Mouse (Mus musculus): ENCODE results near the gene Tenm2. TPM values are rescaled to one million over a fixed set of nuclear protein-coding genes. Genes with fewer than 3 reads are reported as not detected.

Tenm2 gene
- polyA plus RNA-seq, 1 experiment from 2014 or later = 0.95 TPM

- Histone ChIP-seq H3K27ac (ENCODE audit: low read depth, low read length) (no peak overlapping the region), H3K4me2 (replicated peaks; ENCODE audit: low read depth, low read length) (no peak overlapping the region), H3K4me3 (ENCODE audit: low read length) (no peak overlapping the region), H3K27me3 (ENCODE audit: control insufficient read depth, insufficient read depth, low read length) (no peaks in the 10 kb centered on the region), H3K9me3 (ENCODE audit: control insufficient read depth, low read length) (no peaks in the 10 kb centered on the region), H3K4me1 (ENCODE audit: control insufficient read depth, insufficient read depth, low read length) (no peaks in the 10 kb centered on the region), H3K9ac (ENCODE audit: low read depth, low read length) (no peak overlapping the region), H3K36me3 (ENCODE audit: control insufficient read depth, insufficient read depth, low read length) (no peaks in the 10 kb centered on the region)
- WGBS = 62% methylated on average over 5 of the region's 5 CpGs
- no peak for ATAC-seq (ENCODE audit: low FRiP score, low TSS enrichment)
Measured at GRCm38 (mm10) chr11:37046671-37047070, 189.1 kb downstream of the Tenm2 start.

GRCm38 (mm10) chr11:37041259-37041658 is 194.5 kb downstream of the Tenm2 start:
- Histone ChIP-seq H3K4me3 (ENCODE audit: low read length) (no peak overlapping the region), H3K9ac (ENCODE audit: low read depth, low read length) (no peak overlapping the region), H3K27me3 (ENCODE audit: control insufficient read depth, insufficient read depth, low read length) (no peaks in the 10 kb centered on the region), H3K36me3 (ENCODE audit: control insufficient read depth, insufficient read depth, low read length) (no peaks in the 10 kb centered on the region), H3K4me1 (ENCODE audit: control insufficient read depth, insufficient read depth, low read length) (no peaks in the 10 kb centered on the region), H3K27ac (ENCODE audit: low read depth, low read length) (no peak overlapping the region), H3K4me2 (replicated peaks; ENCODE audit: low read depth, low read length) (no peak overlapping the region), H3K9me3 (ENCODE audit: control insufficient read depth, low read length) (no peaks in the 10 kb centered on the region)
- 68% methylated on average over 4 of the region's 4 CpGs for WGBS
- no peak for ATAC-seq (ENCODE audit: low FRiP score, low TSS enrichment)

GRCm38 (mm10) chr11:37039283-37039682 is 196.5 kb downstream of the Tenm2 start:
- H3K4me1 ChIP-seq (ENCODE audit: control insufficient read depth, insufficient read depth, low read length) = no peaks in the 10 kb centered on the region
- no peak overlapping the region for H3K4me3 ChIP-seq (ENCODE audit: low read length)
- no peaks in the 10 kb centered on the region for H3K27me3 ChIP-seq (ENCODE audit: control insufficient read depth, insufficient read depth, low read length)
- H3K9me3 ChIP-seq (ENCODE audit: control insufficient read depth, low read length) = no peaks in the 10 kb centered on the region
- whole genome bisulfite sequencing = 81% methylated on average over 3 of the region's 3 CpGs
- no peak overlapping the region for H3K9ac ChIP-seq (ENCODE audit: low read depth, low read length)
- H3K27ac ChIP-seq (ENCODE audit: low read depth, low read length) = no peak overlapping the region
- no peak overlapping the region for H3K4me2 ChIP-seq (replicated peaks; ENCODE audit: low read depth, low read length)
- no peak for ATAC-seq (ENCODE audit: low FRiP score, low TSS enrichment)
- H3K36me3 ChIP-seq (ENCODE audit: control insufficient read depth, insufficient read depth, low read length) = no peaks in the 10 kb centered on the region

GRCm38 (mm10) chr11:37031305-37032055 is 204.3 kb downstream of the Tenm2 start:
- WGBS = 50% methylated on average over 7 of the region's 7 CpGs
- Histone ChIP-seq H3K27ac (ENCODE audit: low read depth, low read length) (no peak overlapping the region), H3K4me3 (ENCODE audit: low read length) (no peak overlapping the region), H3K9me3 (ENCODE audit: control insufficient read depth, low read length) (no peaks in the 10 kb centered on the region), H3K36me3 (ENCODE audit: control insufficient read depth, insufficient read depth, low read length) (no peaks in the 10 kb centered on the region), H3K4me2 (replicated peaks; ENCODE audit: low read depth, low read length) (no peak overlapping the region), H3K4me1 (ENCODE audit: control insufficient read depth, insufficient read depth, low read length) (no peaks in the 10 kb centered on the region), H3K9ac (ENCODE audit: low read depth, low read length) (no peak overlapping the region), H3K27me3 (ENCODE audit: control insufficient read depth, insufficient read depth, low read length) (no peaks in the 10 kb centered on the region)
- no peak for ATAC-seq (ENCODE audit: low FRiP score, low TSS enrichment)

DNA sequence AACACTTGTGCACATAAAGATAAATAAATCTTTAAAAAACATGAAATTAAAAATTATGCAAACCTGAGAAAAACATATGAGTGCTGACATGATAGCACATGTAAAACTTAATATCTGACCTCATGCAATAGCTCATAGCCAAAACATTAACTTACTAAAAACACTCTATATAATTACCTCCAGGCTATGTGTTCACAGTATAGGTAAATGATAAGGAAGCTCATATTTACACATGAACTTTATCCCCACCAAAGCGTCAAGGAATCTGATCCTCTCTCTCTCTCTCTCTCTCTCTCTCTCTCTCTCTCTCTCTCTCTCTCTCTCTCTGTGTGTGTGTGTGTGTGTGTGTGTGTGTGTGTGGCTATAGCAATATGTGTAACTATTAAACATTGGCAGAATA is 223.9 kb downstream of the Tenm2 start:
- no peaks in the 10 kb centered on the region for H3K27me3 ChIP-seq (ENCODE audit: control insufficient read depth, insufficient read depth, low read length)
- no peak overlapping the region for H3K9ac ChIP-seq (ENCODE audit: low read depth, low read length)
- 73% methylated on average over 1 of the region's 1 CpGs for WGBS
- H3K4me3 ChIP-seq (ENCODE audit: low read length) = no peak overlapping the region
- no peaks in the 10 kb centered on the region for H3K4me1 ChIP-seq (ENCODE audit: control insufficient read depth, insufficient read depth, low read length)
- no peaks in the 10 kb centered on the region for H3K36me3 ChIP-seq (ENCODE audit: control insufficient read depth, insufficient read depth, low read length)
- ATAC-seq (ENCODE audit: low FRiP score, low TSS enrichment) = no peak
- H3K27ac ChIP-seq (ENCODE audit: low read depth, low read length) = no peak overlapping the region
- no peak overlapping the region for H3K4me2 ChIP-seq (replicated peaks; ENCODE audit: low read depth, low read length)
- no peaks in the 10 kb centered on the region for H3K9me3 ChIP-seq (ENCODE audit: control insufficient read depth, low read length)

GRCm38 (mm10) chr11:37009243-37009642 is 226.5 kb downstream of the Tenm2 start:
- Histone ChIP-seq H3K4me1 (ENCODE audit: control insufficient read depth, insufficient read depth, low read length) (no peaks in the 10 kb centered on the region), H3K9me3 (ENCODE audit: control insufficient read depth, low read length) (no peaks in the 10 kb centered on the region), H3K9ac (ENCODE audit: low read depth, low read length) (no peak overlapping the region), H3K4me3 (ENCODE audit: low read length) (no peak overlapping the region), H3K27me3 (ENCODE audit: control insufficient read depth, insufficient read depth, low read length) (no peaks in the 10 kb centered on the region), H3K36me3 (ENCODE audit: control insufficient read depth, insufficient read depth, low read length) (no peaks in the 10 kb centered on the region), H3K27ac (ENCODE audit: low read depth, low read length) (no peak overlapping the region), H3K4me2 (replicated peaks; ENCODE audit: low read depth, low read length) (no peak overlapping the region)
- no peak for ATAC-seq (ENCODE audit: low FRiP score, low TSS enrichment)
- 97% methylated on average over 1 of the region's 1 CpGs for WGBS

DNA sequence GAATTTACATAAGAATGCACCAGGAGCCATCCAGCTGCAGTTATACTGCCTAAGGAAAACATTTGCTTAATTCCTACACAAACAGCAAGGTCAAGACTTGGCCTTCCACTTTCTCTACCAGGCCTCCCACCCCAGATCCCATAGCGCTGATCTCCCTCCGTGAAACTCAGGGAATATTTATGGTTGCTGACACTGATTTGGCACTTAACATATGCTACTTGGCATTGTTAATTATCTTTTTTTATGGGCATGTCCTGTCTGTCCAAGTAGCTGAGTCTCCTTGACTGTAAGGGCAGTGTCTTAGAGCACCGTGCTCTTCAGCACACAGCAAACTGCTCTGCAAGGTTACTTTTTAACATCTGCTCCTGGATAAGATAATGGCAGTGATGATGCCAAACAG is 238.1 kb downstream of the Tenm2 start:
- Histone ChIP-seq H3K27me3 (ENCODE audit: control insufficient read depth, insufficient read depth, low read length) (no peaks in the 10 kb centered on the region), H3K4me2 (replicated peaks; ENCODE audit: low read depth, low read length) (no peak overlapping the region), H3K27ac (ENCODE audit: low read depth, low read length) (no peak overlapping the region), H3K9ac (ENCODE audit: low read depth, low read length) (no peak overlapping the region), H3K4me3 (ENCODE audit: low read length) (no peak overlapping the region), H3K9me3 (ENCODE audit: control insufficient read depth, low read length) (no peaks in the 10 kb centered on the region), H3K4me1 (ENCODE audit: control insufficient read depth, insufficient read depth, low read length) (0 out of 2 replicates have a peak, but pooled peaks cover 3% of the 10 kb centered on the region), H3K36me3 (ENCODE audit: control insufficient read depth, insufficient read depth, low read length) (no peaks in the 10 kb centered on the region)
- ATAC-seq (ENCODE audit: low FRiP score, low TSS enrichment) = peak; percentile 94
- WGBS = 18% methylated on average over 3 of the region's 3 CpGs

DNA sequence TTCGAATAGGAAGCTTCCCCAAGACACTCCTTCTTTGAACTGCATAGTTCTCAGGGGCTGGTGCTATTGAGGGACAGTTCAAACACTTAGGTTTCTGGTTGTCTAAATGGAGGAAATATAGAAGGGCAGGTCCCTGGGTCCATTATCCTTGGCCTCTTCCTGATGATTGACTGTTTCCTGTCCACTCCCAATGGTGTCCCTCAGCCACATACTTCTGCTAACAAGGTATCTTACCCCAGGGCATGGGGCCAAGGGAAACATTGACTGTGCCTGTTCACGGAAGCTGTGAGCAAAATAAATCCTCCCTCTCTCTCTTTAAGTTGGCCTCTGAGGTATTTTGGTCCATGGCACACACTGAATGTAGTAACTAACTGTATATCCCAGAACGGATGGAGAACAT is 244.9 kb downstream of the Tenm2 start:
- Histone ChIP-seq H3K4me2 (replicated peaks; ENCODE audit: low read depth, low read length) (no peak overlapping the region), H3K27me3 (ENCODE audit: control insufficient read depth, insufficient read depth, low read length) (no peaks in the 10 kb centered on the region), H3K36me3 (ENCODE audit: control insufficient read depth, insufficient read depth, low read length) (no peaks in the 10 kb centered on the region), H3K4me1 (ENCODE audit: control insufficient read depth, insufficient read depth, low read length) (no peaks in the 10 kb centered on the region), H3K9me3 (ENCODE audit: control insufficient read depth, low read length) (no peaks in the 10 kb centered on the region), H3K9ac (ENCODE audit: low read depth, low read length) (no peak overlapping the region), H3K27ac (ENCODE audit: low read depth, low read length) (no peak overlapping the region), H3K4me3 (ENCODE audit: low read length) (no peak overlapping the region)
- peak; percentile 52; the same call in 1 of the 2 replicates for ATAC-seq (ENCODE audit: low FRiP score, low TSS enrichment)
- WGBS = 38% methylated on average over 3 of the region's 3 CpGs

- peak; percentile 87; the same call in 1 of the 2 replicates for ATAC-seq (ENCODE audit: low FRiP score, low TSS enrichment)
- no peaks in the 10 kb centered on the region for H3K36me3 ChIP-seq (ENCODE audit: control insufficient read depth, insufficient read depth, low read length)
- no peak overlapping the region for H3K4me3 ChIP-seq (ENCODE audit: low read length)
- H3K9ac ChIP-seq (ENCODE audit: low read depth, low read length) = no peak overlapping the region
- no peak overlapping the region for H3K4me2 ChIP-seq (replicated peaks; ENCODE audit: low read depth, low read length)
- no peaks in the 10 kb centered on the region for H3K27me3 ChIP-seq (ENCODE audit: control insufficient read depth, insufficient read depth, low read length)
- 57% methylated on average over 5 of the region's 5 CpGs for WGBS
- no peak overlapping the region for H3K27ac ChIP-seq (ENCODE audit: low read depth, low read length)
- H3K4me1 ChIP-seq (ENCODE audit: control insufficient read depth, insufficient read depth, low read length) = no peaks in the 10 kb centered on the region
- no peaks in the 10 kb centered on the region for H3K9me3 ChIP-seq (ENCODE audit: control insufficient read depth, low read length)
Measured at GRCm38 (mm10) chr11:36988776-36989565, 246.8 kb downstream of the Tenm2 start.
